Mouse (Mus musculus): ENCODE results near the gene Olfr554.
A peak's percentile ranks its signal among the peaks of the same experiment; 100 is the strongest.
"Not testable (repeated sequence)": the region's sequence is repeated elsewhere in the genome, so short reads cannot be mapped to it uniquely, and the experiment has no call there.

Gene Olfr554

DNA sequence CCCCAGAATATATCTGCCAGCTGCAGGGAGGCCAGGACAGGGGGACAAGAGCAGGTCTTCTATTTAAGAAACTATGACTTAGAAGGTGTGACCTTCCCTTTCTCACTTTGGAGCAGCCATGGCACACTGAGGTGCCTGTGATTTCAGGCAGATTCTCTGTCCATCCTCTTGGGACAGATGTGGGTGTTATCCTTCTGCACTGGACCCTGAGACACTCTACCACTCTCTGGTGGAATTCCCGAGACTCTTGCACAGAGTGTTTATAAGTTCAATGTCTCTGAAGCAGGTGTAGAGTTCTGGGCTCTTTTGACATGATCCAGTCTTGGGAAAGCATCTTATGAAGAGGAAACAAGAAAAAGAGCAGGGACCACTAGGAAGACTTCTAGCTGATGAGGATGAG is at the start of gene Olfr554:
Gene Olfr554, plus strand, starts transcription at position 301 of the 400 bp plus-strand sequence.
- DNase-seq: no peak

GRCm38 (mm10) chr7:102591786-102592185 is 46.4 kb upstream of the Olfr554 start, which contains the start of gene Olfr551:
Gene Olfr551 (minus strand): TSS chr7:102591886.
- DNase-seq: no peak

DNA sequence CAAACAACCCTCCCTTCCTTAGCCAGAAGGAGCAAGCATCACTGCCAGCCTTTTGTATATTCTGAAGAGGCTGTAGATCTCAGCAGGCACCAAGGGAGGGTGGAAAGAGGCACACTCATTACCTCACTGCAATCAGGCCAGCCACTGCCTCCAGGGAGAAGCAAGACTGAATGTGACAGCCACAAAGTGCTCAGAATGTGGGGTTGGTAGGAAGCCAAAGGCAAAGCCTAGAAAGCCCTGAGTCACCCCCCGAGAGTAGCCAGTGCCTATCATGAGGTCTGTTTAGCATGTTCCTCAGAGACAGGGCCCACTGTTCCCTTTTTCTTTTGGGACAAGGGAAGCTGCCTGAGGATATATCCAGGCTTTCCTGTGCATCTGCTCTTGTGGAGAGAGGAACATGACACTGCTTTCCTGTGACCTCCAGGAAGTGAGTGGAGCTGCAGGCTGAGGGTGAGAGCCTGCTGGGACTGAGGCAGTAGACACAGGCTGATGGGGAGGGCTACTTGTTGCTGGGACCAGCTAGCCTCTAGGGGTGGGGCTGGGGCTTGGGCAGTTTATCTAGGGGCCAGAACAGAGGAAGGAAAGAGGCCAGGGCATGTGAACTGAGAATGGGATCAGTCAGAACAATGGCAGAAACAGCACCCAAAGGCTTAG is 40.7 kb upstream of the Olfr554 start, which contains the start of gene Olfr552:
Gene Olfr552, plus strand, starts transcription at position 393 of the 654 bp plus-strand sequence.
- DNase-seq: no peak

DNA sequence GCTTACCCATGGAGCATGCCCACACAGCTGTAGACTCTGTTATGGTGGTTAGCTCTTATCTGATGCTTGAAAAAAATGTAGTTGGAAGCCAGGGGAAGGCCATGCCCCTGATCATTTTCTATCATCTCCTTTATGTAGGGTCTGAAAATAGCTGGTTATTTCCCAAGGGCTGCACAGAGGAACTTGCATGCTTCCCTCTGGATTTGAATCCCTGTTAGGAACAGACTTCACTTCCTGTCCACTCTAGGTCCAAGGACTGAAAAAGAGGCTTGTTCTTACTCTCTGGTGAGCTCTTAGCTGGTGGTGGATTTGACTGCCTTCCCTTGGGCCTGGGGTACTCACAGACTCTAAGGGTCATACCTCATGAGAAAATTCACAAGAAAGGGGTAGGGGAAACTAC is 20.1 kb upstream of the Olfr554 start, which contains the start of gene Olfr553:
Gene Olfr553, minus strand, starts transcription at position 101 of the 400 bp plus-strand sequence.
- DNase-seq: no peak

GRCm38 (mm10) chr7:102619608-102620007 is 18.6 kb upstream of the Olfr554 start:
- DNase-seq: no peak

DNA sequence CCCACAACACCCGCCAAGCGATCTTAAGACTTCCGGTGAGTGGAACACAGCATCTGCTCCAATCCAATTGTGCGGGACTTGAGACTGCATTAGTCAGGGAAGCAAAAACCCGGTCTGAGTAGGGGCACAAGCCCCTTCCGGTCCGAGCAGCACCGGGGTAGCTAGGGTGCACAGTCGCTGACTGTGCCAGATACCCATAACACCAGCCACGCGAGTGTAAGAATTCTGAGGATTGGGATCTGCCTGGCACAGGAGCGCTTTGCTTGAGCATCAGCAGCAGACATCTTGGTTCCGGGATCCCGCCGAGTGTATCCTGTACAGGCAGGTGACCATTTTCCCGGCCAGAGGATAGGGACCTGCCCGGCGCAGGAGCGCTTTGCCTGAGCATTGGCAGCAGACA is 17.9 kb upstream of the Olfr554 start:
- DNase-seq: not testable (repeated sequence)

GRCm38 (mm10) chr7:102636665-102637064 is 1.6 kb upstream of the Olfr554 start:
- DNase-seq: peak; percentile 72

- not testable (repeated sequence) for DNase-seq
These were observed 6.7 kb downstream of the Olfr554 start for GRCm38 (mm10) chr7:102644945-102645344.

DNA sequence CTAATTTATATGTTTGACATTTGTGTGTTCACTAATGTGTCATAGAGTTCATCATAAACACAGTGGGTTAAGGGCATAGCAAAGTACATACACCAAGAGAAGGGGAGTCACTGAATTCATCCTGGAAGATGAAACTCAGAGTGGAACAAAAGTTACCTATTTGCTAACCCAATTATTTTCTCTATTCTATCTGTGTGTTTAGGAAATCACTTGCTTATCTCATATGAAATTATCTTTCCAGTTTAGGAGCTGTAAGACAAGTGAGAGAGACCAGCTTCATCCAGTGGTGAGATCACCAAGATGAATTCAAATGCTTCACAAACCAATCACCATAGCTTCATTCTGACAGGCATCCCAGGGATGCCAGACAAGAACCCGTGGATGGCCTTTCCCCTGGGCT is 20.3 kb downstream of the Olfr554 start, which contains the start of gene Olfr555:
Gene Olfr555, plus strand, starts transcription at position 301 of the 400 bp plus-strand sequence.
- no peak for DNase-seq

- DNase-seq: no peak
These were observed 26.4 kb downstream of the Olfr554 start, which contains the start of gene Olfr556 for GRCm38 (mm10) chr7:102664599-102664998. Gene Olfr556 (plus strand): TSS chr7:102664899.

DNA sequence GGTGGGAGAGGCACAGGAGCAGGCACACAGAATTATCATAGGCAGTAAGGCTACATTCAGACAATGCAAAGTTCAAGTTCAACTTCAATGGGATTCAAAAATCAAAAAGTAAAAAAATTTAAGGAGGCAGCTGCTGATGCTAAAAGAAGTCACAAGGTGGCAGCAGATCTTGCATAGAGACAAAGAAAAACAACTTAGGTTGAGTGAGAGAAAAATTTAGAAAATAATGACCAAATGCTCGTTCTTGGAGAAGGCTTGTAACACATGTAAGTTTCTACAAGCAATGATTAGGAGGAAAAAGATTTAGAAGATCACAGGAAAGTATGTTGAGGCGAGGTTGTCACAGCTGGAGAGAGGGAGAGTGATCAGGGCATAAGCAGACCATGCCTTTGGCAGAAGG is 27.1 kb downstream of the Olfr554 start:
- peak; percentile 3 for DNase-seq

DNA sequence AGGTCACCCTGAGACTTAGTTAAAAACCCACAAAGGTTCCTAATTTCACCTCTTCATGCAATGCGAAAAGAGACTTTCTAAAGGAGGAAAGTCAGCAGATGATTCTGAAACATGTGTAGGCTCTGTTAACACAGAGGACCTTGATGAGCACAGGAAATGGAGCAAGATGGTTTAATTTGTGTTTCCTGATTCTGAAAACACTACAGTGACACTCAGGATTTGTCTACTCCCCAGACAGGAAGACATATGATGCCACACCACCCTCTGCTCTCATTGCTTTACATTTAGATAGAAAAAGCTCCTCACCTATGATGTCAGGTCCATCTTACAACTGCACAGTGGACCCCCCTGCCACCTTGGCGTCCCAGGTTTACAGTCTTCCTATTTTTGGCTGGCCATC is 38.0 kb downstream of the Olfr554 start:
- no peak for DNase-seq

DNA sequence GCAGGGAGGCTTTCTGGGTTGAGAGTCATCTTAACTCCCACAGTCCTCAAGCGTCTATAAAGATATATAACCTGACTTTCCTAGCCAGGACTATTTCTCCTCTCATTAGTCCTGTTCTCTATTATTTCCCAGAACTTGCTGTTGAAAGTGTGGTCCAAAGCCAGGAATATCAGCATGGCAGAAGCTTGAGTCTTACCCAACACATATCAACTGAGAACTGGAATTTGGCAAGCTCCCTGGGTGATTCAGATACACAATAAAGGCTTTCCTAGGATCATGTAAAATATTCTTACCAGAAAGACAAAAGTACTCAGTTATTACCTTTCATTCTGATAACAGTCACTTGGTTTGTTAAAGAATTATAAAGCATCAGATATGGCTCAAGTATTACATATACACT is 43.7 kb downstream of the Olfr554 start:
- no peak for DNase-seq

DNA sequence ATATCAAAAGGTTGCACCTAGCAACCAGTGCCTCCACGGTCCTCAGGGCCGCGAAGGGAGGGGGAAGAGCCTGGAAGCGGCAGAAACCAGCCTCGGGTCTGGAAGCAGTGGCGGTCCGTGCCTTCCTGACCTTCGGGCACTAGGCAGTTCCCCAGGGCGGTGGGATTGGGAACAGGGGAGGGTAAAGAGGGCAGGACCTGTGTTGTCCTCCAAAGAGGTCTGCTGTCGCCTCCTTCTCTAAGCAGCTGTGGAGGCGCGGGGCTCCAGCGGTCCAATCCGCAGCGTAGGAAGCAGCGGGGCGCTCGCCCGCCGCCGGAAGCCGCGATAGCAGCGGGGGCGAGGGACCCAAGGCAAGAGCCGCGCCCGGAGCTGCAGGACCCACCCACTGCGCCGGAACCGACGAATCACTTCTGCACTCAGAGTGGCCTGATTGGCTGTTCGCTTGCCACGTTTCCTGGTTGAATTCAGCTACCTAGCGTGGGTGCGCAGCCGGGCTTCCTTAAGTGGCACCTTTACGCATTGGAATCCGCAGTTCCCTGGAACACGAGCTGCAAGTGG is 48.8 kb downstream of the Olfr554 start, which contains the start of gene Trim68:
Gene Trim68, minus strand, starts transcription at position 384 of the 558 bp plus-strand sequence.
- peak; percentile 85 for DNase-seq

All from kidney, adult 9 months (tissue).